Mouse (Mus musculus): Measurements from ENCODE around the gene Ccng2. TPM values are rescaled to one million over a fixed set of nuclear protein-coding genes. Genes with fewer than 3 reads are reported as not detected.

Ccng2 gene
- 10 to 100 TPM; 49.1 to 58.5 TPM for total RNA-seq (2021)

- peak; percentile 85 to 97 for DNase-seq (ENCODE audit: extremely low spot score in 1 of 2, low spot score in 1 of 2)
Observed at GRCm38 (mm10) chr5:93266883-93267704, at the start of gene Ccng2. Ccng2 (plus strand) TSS chr5:93267257.

- no peak for DNase-seq (ENCODE audit: extremely low spot score in 1 of 2, low spot score in 1 of 2)
Observed at GRCm38 (mm10) chr5:93218375-93218774, 48.7 kb upstream of the Ccng2 start.

GRCm38 (mm10) chr5:93221661-93222060, 45.4 kb upstream of the Ccng2 start:
- no peak for DNase-seq (ENCODE audit: extremely low spot score in 1 of 2, low spot score in 1 of 2)

- no peak for DNase-seq (ENCODE audit: extremely low spot score in 1 of 2, low spot score in 1 of 2)
Observed at GRCm38 (mm10) chr5:93224549-93224948, 42.5 kb upstream of the Ccng2 start.

GRCm38 (mm10) chr5:93227157-93227556, 39.9 kb upstream of the Ccng2 start:
- DNase-seq (ENCODE audit: extremely low spot score in 1 of 2, low spot score in 1 of 2): no peak

- no peak for DNase-seq (ENCODE audit: extremely low spot score in 1 of 2, low spot score in 1 of 2)
Observed at GRCm38 (mm10) chr5:93229527-93229926, 37.5 kb upstream of the Ccng2 start.

- no peak for DNase-seq (ENCODE audit: extremely low spot score in 1 of 2, low spot score in 1 of 2)
Observed at GRCm38 (mm10) chr5:93231721-93232120, 35.3 kb upstream of the Ccng2 start.

GRCm38 (mm10) chr5:93232838-93233237, 34.2 kb upstream of the Ccng2 start:
- DNase-seq (ENCODE audit: extremely low spot score in 1 of 2, low spot score in 1 of 2): no peak

- no peak for DNase-seq (ENCODE audit: extremely low spot score in 1 of 2, low spot score in 1 of 2)
Observed at GRCm38 (mm10) chr5:93234130-93234529, 32.9 kb upstream of the Ccng2 start.

GRCm38 (mm10) chr5:93234605-93235004, 32.5 kb upstream of the Ccng2 start:
- no peak for DNase-seq (ENCODE audit: extremely low spot score in 1 of 2, low spot score in 1 of 2)

GRCm38 (mm10) chr5:93235888-93236287, 31.2 kb upstream of the Ccng2 start:
- peak; percentile 62 to 67 for DNase-seq (ENCODE audit: extremely low spot score in 1 of 2, low spot score in 1 of 2)

- no peak for DNase-seq (ENCODE audit: extremely low spot score in 1 of 2, low spot score in 1 of 2)
Observed at GRCm38 (mm10) chr5:93236541-93236940, 30.5 kb upstream of the Ccng2 start.

- DNase-seq (ENCODE audit: extremely low spot score in 1 of 2, low spot score in 1 of 2): no peak
Observed at GRCm38 (mm10) chr5:93239590-93240544, 27.2 kb upstream of the Ccng2 start.

GRCm38 (mm10) chr5:93245280-93245679, 21.8 kb upstream of the Ccng2 start:
- no peak for DNase-seq (ENCODE audit: extremely low spot score in 1 of 2, low spot score in 1 of 2)

- no peak for DNase-seq (ENCODE audit: extremely low spot score in 1 of 2, low spot score in 1 of 2)
Observed at GRCm38 (mm10) chr5:93249940-93250578, 17.0 kb upstream of the Ccng2 start.

GRCm38 (mm10) chr5:93251001-93251760, 15.9 kb upstream of the Ccng2 start:
- DNase-seq (ENCODE audit: extremely low spot score in 1 of 2, low spot score in 1 of 2): no peak

- DNase-seq (ENCODE audit: extremely low spot score in 1 of 2, low spot score in 1 of 2): no peak
Observed at GRCm38 (mm10) chr5:93255759-93256265, 11.2 kb upstream of the Ccng2 start.

GRCm38 (mm10) chr5:93256820-93257405, 10.1 kb upstream of the Ccng2 start:
- DNase-seq (ENCODE audit: extremely low spot score in 1 of 2, low spot score in 1 of 2): no peak

GRCm38 (mm10) chr5:93259349-93259748, 7.7 kb upstream of the Ccng2 start:
- no peak for DNase-seq (ENCODE audit: extremely low spot score in 1 of 2, low spot score in 1 of 2)
